Mouse (Mus musculus) bone marrow macrophage, adult 2 months (primary cell): ENCODE results near the gene Mcm5. TPM values are rescaled to one million over a fixed set of nuclear protein-coding genes. Genes with fewer than 3 reads are reported as not detected.
A peak's percentile ranks its signal among the peaks of the same experiment; 100 is the strongest.

Experiments
- H3K27ac ChIP-seq: 2 replicates; pipeline ENCODE4 v1.5.1; 2012; ENCODE audit warnings: low read depth, low read length; ENCODE audit not compliant: insufficient read depth
- H3K4me1 ChIP-seq: 2 replicates; pipeline ENCODE4 v1.6.1; 2012; ENCODE audit warnings: low read length; ENCODE audit not compliant: control insufficient read depth, insufficient read depth
- H3K4me3 ChIP-seq: 2 replicates; pipeline ENCODE4 v1.5.1; 2012; ENCODE audit warnings: mild to moderate bottlenecking, low read length, moderate library complexity; ENCODE audit not compliant: insufficient read depth
- CTCF ChIP-seq: IDR thresholded peaks from 2 replicates; pipeline ENCODE4 v1.5.1; 2012; ENCODE audit warnings: low read depth, mild to moderate bottlenecking, low read length, moderate library complexity
- POLR2A ChIP-seq: IDR thresholded peaks from 2 replicates; pipeline ENCODE4 v1.6.1; 2012; ENCODE audit warnings: mild to moderate bottlenecking, low read depth, low read length, borderline replicate concordance
- polyA plus RNA-seq: library from polyadenylated mRNA; stranded (reverse); fragments of >200 nt; gene quantifications from 2 replicates; pipeline ENCODE4 v1.2.4, GENCODE M21; 2012; ENCODE audit not compliant: missing spikeins, insufficient read depth, insufficient read length

Gene Mcm5
- polyA plus RNA-seq, 1 experiment, result 28.1 TPM

- H3K4me1 ChIP-seq, result peaks cover 43% of the 10 kb centered on the region
- TF ChIP-seq CTCF (no peak), POLR2A (peak; percentile 60; the same call in 1 of the 2 replicates)
- H3K27ac ChIP-seq, result peak within 1 kb of the TSS; percentile 80
- H3K4me3 ChIP-seq, result peak within 1 kb of the TSS; percentile 97
Measured at GRCm38 (mm10) chr8:75093399-75094156, 15.8 kb upstream of the Mcm5 start, which contains the start of gene Hmox1. Hmox1 (plus strand) TSS chr8:75093621.

DNA sequence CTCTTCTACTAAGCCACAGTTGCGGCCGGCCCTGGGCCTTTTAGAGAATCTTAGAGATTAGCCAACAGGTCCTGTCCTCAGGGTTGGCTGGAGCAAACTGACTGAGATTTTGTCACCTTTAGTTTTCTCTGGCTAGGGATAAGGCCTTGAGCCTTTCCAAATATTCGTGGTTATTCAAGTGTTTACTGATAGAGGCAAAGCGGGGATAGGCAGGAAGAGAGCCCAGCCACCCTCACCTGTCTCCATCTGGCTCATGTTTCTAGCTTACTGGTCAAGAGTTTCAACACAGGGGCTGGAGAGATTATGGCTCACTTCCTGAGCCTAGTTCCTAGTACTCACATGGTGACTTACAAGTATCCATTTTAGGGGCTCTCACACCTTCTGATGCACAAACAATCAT is 6.4 kb upstream of the Mcm5 start:
- H3K27ac ChIP-seq, result no peak overlapping the region
- TF ChIP-seq POLR2A (no peak), CTCF (no peak)
- H3K4me3 ChIP-seq, result no peak overlapping the region
- peaks cover 6% of the 10 kb centered on the region for H3K4me1 ChIP-seq

DNA sequence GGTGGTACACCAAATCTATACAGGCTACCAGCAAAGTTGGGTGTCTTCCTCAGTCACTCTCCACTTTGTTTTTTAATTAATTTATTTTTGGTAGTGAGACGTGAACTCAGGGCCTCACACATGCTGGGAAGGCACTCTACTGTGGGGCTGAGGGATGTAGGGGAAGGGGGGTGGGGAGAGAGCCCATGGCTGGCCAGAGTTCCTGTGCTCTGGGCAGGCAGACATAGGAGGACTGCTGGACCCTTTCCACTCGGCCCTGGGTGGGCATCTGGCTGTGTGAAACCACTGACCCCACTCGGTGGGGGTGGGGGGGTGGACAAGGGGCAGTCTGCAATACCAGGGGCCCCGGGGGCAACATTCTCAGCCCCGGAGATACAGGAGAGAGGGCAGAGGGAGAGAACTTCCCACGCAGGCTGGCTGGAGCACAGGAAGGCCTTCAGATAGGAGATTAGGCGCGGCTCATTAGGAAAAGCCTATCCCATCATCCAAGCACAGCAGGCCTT is 5.9 kb upstream of the Mcm5 start:
- Histone ChIP-seq H3K4me3 (no peak overlapping the region), H3K27ac (no peak overlapping the region), H3K4me1 (peaks cover 6% of the 10 kb centered on the region)
- TF ChIP-seq POLR2A (no peak), CTCF (no peak)

- peak overlapping the region; percentile 74 for H3K4me3 ChIP-seq
- H3K4me1 ChIP-seq, result peaks cover 8% of the 10 kb centered on the region
- peak; percentile 92 for TF ChIP-seq CTCF
- no peak for TF ChIP-seq POLR2A
- H3K27ac ChIP-seq, result peak overlapping the region; percentile 61
Measured at GRCm38 (mm10) chr8:75108527-75109235, 688 bp upstream of the Mcm5 start.

DNA sequence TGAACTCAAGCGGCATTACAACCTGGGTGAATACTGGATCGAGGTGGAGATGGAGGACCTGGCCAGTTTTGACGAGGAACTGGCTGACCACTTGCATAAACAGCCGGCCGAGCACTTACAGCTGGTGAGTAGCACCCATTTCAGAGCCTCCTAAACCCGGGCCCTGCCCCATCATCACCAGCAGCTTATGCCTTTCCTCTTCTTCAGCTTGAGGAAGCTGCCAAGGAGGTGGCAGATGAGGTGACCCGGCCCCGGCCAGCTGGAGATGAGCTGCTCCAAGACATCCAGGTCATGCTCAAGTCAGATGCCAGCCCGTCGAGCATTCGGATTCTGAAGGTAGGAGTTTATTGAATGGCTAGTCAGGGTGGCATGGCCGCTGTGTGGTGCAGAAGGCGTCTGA is 724 bp downstream of the Mcm5 start:
- H3K4me1 ChIP-seq, result peaks cover 4% of the 10 kb centered on the region; the same call in 1 of the 2 replicates
- H3K4me3 ChIP-seq, result peak overlapping the region; percentile 78
- no peak for TF ChIP-seq POLR2A
- no peak for TF ChIP-seq CTCF
- H3K27ac ChIP-seq, result no peak overlapping the region

DNA sequence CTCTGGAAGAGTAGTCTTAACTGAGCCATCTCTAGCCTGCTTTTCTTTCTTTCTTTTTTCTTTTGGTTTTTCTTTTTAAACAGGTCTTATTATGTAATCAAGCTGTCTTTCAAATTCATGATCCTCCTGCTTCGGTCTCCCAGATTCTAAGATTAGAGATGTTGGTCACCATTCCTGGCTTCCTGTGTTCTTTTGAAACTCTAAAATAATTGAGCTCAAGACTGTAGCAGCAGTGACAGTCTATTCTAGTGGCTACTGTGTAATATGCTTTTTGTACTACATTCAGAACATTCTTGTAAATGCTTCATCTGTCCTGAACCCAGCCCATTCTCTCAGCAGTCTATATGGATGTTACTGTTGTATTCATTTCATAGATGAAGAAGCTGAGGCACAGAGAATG is 9.1 kb downstream of the Mcm5 start:
- Histone ChIP-seq H3K27ac (no peak overlapping the region), H3K4me1 (no peaks in the 10 kb centered on the region), H3K4me3 (no peak overlapping the region)
- TF ChIP-seq CTCF (no peak), POLR2A (no peak)

DNA sequence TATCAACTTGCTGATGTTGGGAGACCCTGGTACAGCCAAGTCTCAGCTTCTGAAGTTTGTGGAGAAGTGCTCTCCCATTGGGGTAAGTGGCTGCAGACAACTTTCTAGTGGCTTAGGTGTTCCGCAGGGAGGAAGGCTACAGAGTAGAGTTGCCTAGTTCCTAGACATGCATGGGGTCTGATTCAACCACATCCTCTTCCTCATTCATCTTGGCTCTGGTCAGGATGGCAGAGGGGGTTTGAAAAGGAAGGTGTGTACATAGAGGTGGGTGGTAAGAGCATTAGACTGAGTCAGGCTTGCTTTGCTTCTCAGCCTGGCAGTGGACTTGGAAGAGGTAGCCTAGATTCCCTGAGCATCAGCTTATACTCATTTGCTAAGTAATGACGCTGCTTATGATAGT is 9.9 kb downstream of the Mcm5 start:
- no peak for TF ChIP-seq POLR2A
- no peak for TF ChIP-seq CTCF
- Histone ChIP-seq H3K4me3 (no peak overlapping the region), H3K27ac (no peak overlapping the region), H3K4me1 (no peaks in the 10 kb centered on the region)

DNA sequence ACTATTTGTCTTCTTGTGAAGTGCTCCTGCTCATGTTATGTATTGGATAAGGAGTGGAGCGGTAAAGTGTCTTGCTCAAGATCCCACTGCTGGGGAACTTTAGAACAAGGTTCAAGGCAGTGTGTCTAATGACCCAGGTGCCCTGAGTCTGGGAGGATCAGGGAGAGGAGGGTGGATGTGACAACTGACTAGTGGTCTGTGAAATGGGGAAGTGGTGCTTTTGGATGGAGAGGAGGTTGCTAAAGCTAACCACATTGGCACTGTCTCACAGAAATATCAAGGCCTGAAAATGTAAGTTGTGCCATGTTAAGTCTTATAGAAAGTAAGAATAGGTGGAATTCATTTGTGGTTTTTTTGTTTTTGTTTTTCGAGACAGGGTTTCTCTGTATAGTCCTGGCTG is 10.4 kb downstream of the Mcm5 start:
- no peak for TF ChIP-seq POLR2A
- TF ChIP-seq CTCF, result no peak
- no peaks in the 10 kb centered on the region for H3K4me1 ChIP-seq
- no peak overlapping the region for H3K27ac ChIP-seq
- H3K4me3 ChIP-seq, result no peak overlapping the region

DNA sequence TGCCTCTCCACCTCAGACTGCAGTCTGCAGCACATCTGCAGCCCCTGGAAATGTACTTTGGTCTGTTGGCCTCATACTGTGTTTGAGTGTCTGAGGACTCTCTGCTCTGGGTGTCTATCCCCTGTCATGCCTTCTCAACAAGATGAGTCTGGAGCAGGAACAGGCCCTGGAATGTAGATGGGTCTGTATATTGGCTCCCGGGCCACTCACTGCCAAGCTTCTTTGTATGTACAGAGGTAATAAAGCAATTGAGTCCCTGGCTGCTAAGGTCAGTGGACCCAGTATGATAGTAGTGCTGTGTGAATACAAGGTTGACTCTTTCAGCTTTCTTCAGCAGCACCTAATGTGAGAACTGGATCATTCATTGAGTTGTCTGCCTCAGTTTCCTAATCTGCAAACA is 18.0 kb downstream of the Mcm5 start:
- H3K27ac ChIP-seq, result no peak overlapping the region
- H3K4me3 ChIP-seq, result no peak overlapping the region
- H3K4me1 ChIP-seq, result no peaks in the 10 kb centered on the region
- TF ChIP-seq POLR2A (no peak), CTCF (no peak)

DNA sequence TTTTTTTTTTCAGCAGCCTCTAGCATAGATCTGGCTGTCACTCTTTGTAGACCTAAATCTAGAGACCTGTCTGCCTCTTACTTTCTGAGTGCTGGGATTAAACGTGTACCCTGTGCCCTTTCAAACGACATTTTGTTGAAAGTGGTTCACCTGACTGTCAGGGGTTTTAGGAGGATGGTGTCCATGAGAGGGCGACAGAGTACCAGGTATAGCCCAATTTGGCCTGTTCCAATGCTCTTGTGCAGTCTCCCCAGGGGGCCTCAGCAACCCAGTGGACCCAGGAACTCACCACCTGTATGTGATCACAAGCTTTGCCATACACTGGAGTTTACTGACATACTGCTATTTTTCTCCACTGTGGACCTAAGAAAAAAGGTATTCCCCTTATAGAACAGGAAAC is 23.1 kb downstream of the Mcm5 start:
- Histone ChIP-seq H3K4me1 (no peaks in the 10 kb centered on the region), H3K27ac (no peak overlapping the region), H3K4me3 (no peak overlapping the region)
- no peak for TF ChIP-seq POLR2A
- peak; percentile 62 for TF ChIP-seq CTCF
